Mouse (Mus musculus) forebrain, embryonic 12.5 days (tissue): ENCODE measurements around the gene Nxpe3. TPM values are rescaled to one million over a fixed set of nuclear protein-coding genes. Genes with fewer than 3 reads are reported as not detected.
A peak's percentile ranks its signal among the peaks of the same experiment; 100 is the strongest.
"Not testable (repeated sequence)": the region's sequence is repeated elsewhere in the genome, so short reads cannot be mapped to it uniquely, and the experiment has no call there.

Experiments
- ATAC-seq: fragments of 200-750 bp; cut with Nextera tagmentation; 2 replicates; pipeline ENCODE4 v1.8.0; 2017; ENCODE audit warnings: moderate TSS enrichment; ENCODE audit not compliant: low FRiP score
- H3K27ac ChIP-seq: fragments of 300-500 bp; sonication (generic); 2 replicates; pipeline ENCODE4 v1.5.1; 2016; ENCODE audit warnings: mild to moderate bottlenecking
- H3K27me3 ChIP-seq: fragments of 300-500 bp; sonication (generic); 2 replicates; pipeline ENCODE4 v1.6.1; 2016; ENCODE audit warnings: mild to moderate bottlenecking
- H3K36me3 ChIP-seq: fragments of 300-500 bp; sonication (generic); replicated peaks from 2 replicates; pipeline ENCODE4 v1.6.1; 2016; ENCODE audit warnings: mild to moderate bottlenecking
- H3K4me1 ChIP-seq: fragments of 300-500 bp; sonication (generic); 2 replicates; pipeline ENCODE4 v1.6.1; 2016
- H3K4me2 ChIP-seq: fragments of 300-500 bp; sonication (generic); 2 replicates; pipeline ENCODE4 v1.6.1; 2016; ENCODE audit warnings: mild to moderate bottlenecking, moderate library complexity
- H3K4me3 ChIP-seq: fragments of 300-500 bp; sonication (generic); replicated peaks from 2 replicates; pipeline ENCODE4 v1.5.1; 2016; ENCODE audit warnings: mild to moderate bottlenecking
- H3K9ac ChIP-seq: fragments of 300-500 bp; sonication (generic); 2 replicates; pipeline ENCODE4 v1.6.1; 2016; ENCODE audit warnings: mild to moderate bottlenecking
- H3K9me3 ChIP-seq: fragments of 300-500 bp; sonication (generic); 2 replicates; pipeline ENCODE4 v1.6.1; 2016
- WGBS: fragments of 180-500 bp; shearing (Covaris S2); methylation state at CpG from one replicate; pipeline ENCODE4 v1.1.7; 2016; 5-methylcytosine and 5-hydroxymethylcytosine counted together
- polyA plus RNA-seq: library from polyadenylated mRNA; unstranded; fragments of >200 nt; fragmentation: Nextera tagmentation; extraction: Ambion mirVana; gene quantifications from 2 replicates; pipeline ENCODE4 v1.2.1, GENCODE M21; 2016

The Nxpe3 gene
- polyA plus RNA-seq, 1 experiment from 2014 or later, result 0.93 TPM

DNA sequence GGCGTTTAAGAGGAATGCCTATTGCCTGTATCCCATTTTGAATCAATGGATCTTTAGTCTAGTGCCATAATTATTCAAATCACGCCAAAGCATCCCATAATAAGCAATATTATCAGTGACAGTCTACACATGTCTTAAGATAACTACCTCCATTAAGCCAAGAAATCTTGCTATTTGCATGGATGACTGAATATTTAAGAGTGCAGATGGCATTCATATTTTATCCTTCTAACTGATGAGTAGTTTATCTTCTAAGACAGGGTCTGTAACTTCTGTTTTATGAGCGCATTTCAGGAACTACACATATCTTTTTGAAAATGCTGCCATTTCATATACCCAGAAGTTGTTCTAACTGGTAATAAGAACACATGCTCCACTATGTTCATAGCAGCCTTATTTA is 50.2 kb downstream of the Nxpe3 start:
- Histone ChIP-seq H3K9me3 (no peaks in the 10 kb centered on the region), H3K36me3 (peaks cover 12% of the 10 kb centered on the region), H3K4me1 (no peaks in the 10 kb centered on the region), H3K27me3 (no peaks in the 10 kb centered on the region), H3K9ac (no peak overlapping the region), H3K4me3 (no peak overlapping the region), H3K27ac (no peak overlapping the region), H3K4me2 (no peak overlapping the region)
- WGBS, result 92% methylated on average over 3 of the region's 3 CpGs
- ATAC-seq, result no peak

- Histone ChIP-seq H3K27ac (no peak overlapping the region), H3K9ac (no peak overlapping the region), H3K4me1 (peaks cover 4% of the 10 kb centered on the region; the same call in 1 of the 2 replicates), H3K4me2 (no peak overlapping the region), H3K9me3 (no peaks in the 10 kb centered on the region), H3K27me3 (no peaks in the 10 kb centered on the region), H3K4me3 (no peak overlapping the region), H3K36me3 (peaks cover 12% of the 10 kb centered on the region)
- WGBS, result 97% methylated on average over 12 of the region's 12 CpGs
- no peak for ATAC-seq
Measured at GRCm38 (mm10) chr16:55843919-55844318, 51.2 kb downstream of the Nxpe3 start.

DNA sequence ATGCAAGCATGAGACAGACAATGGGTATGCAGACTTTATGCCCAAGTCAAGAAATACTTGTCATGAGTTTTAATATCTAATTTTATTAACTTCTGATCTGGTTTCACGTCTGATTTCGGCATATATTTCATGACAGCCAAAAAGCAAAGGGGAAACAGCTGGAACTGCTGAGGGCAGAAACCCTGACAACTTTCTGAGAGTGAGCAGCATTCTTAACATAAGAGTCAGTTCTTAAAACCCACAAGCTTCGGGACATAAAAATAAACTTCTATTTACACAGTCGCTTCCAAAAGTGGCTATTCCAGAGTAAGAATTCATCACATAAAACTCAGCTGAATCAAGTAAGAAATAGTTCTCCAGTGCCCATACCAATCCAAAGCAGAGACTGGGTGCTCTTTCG is 52.0 kb downstream of the Nxpe3 start:
- Histone ChIP-seq H3K4me2 (no peak overlapping the region), H3K27me3 (no peaks in the 10 kb centered on the region), H3K27ac (no peak overlapping the region), H3K9ac (no peak overlapping the region), H3K9me3 (no peaks in the 10 kb centered on the region), H3K4me3 (no peak overlapping the region), H3K4me1 (peaks cover 5% of the 10 kb centered on the region; the same call in 1 of the 2 replicates), H3K36me3 (peaks cover 12% of the 10 kb centered on the region)
- 93% methylated on average over 5 of the region's 5 CpGs for WGBS
- ATAC-seq, result no peak

DNA sequence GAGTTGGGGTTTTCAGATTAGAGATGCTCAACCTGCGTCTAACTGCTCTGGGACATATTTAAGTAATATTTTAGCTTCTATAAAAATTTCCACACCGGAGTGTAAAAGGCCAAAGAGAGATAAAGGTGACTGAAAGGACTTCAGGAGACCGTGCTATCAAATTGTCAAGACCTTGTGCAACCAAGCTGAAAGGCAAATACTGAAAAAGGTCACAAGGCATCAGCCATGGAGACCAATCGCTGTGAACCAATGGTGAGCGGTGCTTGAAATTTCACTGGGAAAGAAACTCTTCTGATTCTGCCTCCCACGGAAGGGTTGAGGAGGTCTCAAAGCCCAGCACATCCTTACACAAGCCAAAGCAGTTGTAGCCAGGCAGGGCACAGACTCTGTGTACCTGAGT is 53.6 kb downstream of the Nxpe3 start:
- WGBS, result 89% methylated on average over 6 of the region's 6 CpGs
- H3K27me3 ChIP-seq, result no peaks in the 10 kb centered on the region
- H3K4me2 ChIP-seq, result no peak overlapping the region
- no peak overlapping the region for H3K9ac ChIP-seq
- no peaks in the 10 kb centered on the region for H3K9me3 ChIP-seq
- peaks cover 10% of the 10 kb centered on the region; the same call in 1 of the 2 replicates for H3K4me1 ChIP-seq
- H3K4me3 ChIP-seq, result no peak overlapping the region
- peaks cover 12% of the 10 kb centered on the region for H3K36me3 ChIP-seq
- ATAC-seq, result no peak
- no peak overlapping the region for H3K27ac ChIP-seq

- peak within 1 kb of the TSS; percentile 65 for H3K27ac ChIP-seq
- WGBS, result under 1% methylated on average over 40 of the region's 40 CpGs
- H3K4me3 ChIP-seq, result peak within 1 kb of the TSS; percentile 57
- H3K27me3 ChIP-seq, result no peaks in the 10 kb centered on the region
- peaks cover 10% of the 10 kb centered on the region; the same call in 1 of the 2 replicates for H3K4me1 ChIP-seq
- H3K4me2 ChIP-seq, result peak within 1 kb of the TSS; percentile 70
- peak; percentile 93 for ATAC-seq
- H3K9ac ChIP-seq, result peak within 1 kb of the TSS; percentile 71
- no peaks in the 10 kb centered on the region for H3K9me3 ChIP-seq
- peaks cover 2% of the 10 kb centered on the region for H3K36me3 ChIP-seq
Measured at GRCm38 (mm10) chr16:55838510-55839474, 56.3 kb downstream of the Nxpe3 start, which contains the start of gene Nfkbiz. Gene Nfkbiz, minus strand, starts transcription at chr16:55838899.

- Histone ChIP-seq H3K27me3 (no peaks in the 10 kb centered on the region), H3K36me3 (no peaks in the 10 kb centered on the region), H3K9me3 (no peaks in the 10 kb centered on the region), H3K9ac (peak overlapping the region; percentile 71; the same call in 1 of the 2 replicates), H3K4me2 (peak overlapping the region; percentile 70), H3K4me3 (peak overlapping the region; percentile 57), H3K27ac (0 out of 2 replicates have a peak overlapping the region, but pooled peaks have one; percentile 65), H3K4me1 (peaks cover 10% of the 10 kb centered on the region; the same call in 1 of the 2 replicates)
- ATAC-seq, result no peak
- WGBS, result 3% methylated on average over 3 of the region's 3 CpGs
Measured at GRCm38 (mm10) chr16:55838129-55838509, 57.0 kb downstream of the Nxpe3 start.

DNA sequence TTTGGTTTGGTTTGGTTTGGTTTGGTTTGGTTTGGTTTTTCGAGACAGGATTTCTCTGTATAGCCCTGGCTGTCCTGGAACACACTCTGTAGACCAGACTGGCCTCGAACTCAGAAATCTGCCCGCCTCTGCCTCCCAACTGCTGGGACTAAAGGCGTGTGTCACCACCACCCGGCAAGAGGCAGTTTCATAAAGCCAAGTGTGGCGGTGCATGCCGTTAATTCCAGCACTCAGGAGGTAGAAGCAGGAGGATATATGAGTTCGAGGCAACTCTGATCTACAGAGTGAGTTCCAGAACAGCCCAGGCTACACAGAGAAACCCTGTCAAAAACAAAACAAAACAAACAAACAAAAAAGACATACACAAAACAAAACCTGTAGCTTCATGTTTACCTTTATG is 57.4 kb downstream of the Nxpe3 start:
- ATAC-seq, H3K27ac ChIP-seq, H3K9me3 ChIP-seq, H3K36me3 ChIP-seq, H3K27me3 ChIP-seq, H3K4me3 ChIP-seq, H3K9ac ChIP-seq: not testable (repeated sequence)
- H3K4me2 ChIP-seq, result peak overlapping the region; percentile 70; the same call in 1 of the 2 replicates
- WGBS, result 93% methylated on average over 8 of the region's 8 CpGs
- H3K4me1 ChIP-seq, result peaks cover 10% of the 10 kb centered on the region; the same call in 1 of the 2 replicates

- Histone ChIP-seq H3K9me3 (no peaks in the 10 kb centered on the region), H3K4me3 (no peak overlapping the region), H3K27ac (no peak overlapping the region), H3K36me3 (no peaks in the 10 kb centered on the region), H3K27me3 (no peaks in the 10 kb centered on the region), H3K4me1 (peaks cover 10% of the 10 kb centered on the region; the same call in 1 of the 2 replicates), H3K9ac (no peak overlapping the region), H3K4me2 (no peak overlapping the region)
- no peak for ATAC-seq
- 75% methylated on average over 2 of the region's 2 CpGs for WGBS
Measured at GRCm38 (mm10) chr16:55837168-55837567, 57.9 kb downstream of the Nxpe3 start.

- no peaks in the 10 kb centered on the region for H3K27me3 ChIP-seq
- no peak overlapping the region for H3K4me2 ChIP-seq
- peaks cover 10% of the 10 kb centered on the region; the same call in 1 of the 2 replicates for H3K4me1 ChIP-seq
- H3K9me3 ChIP-seq, result no peaks in the 10 kb centered on the region
- no peaks in the 10 kb centered on the region for H3K36me3 ChIP-seq
- H3K4me3 ChIP-seq, result no peak overlapping the region
- ATAC-seq, result no peak
- H3K9ac ChIP-seq, result no peak overlapping the region
- H3K27ac ChIP-seq, result no peak overlapping the region
Measured at GRCm38 (mm10) chr16:55835798-55836197, 59.3 kb downstream of the Nxpe3 start.

DNA sequence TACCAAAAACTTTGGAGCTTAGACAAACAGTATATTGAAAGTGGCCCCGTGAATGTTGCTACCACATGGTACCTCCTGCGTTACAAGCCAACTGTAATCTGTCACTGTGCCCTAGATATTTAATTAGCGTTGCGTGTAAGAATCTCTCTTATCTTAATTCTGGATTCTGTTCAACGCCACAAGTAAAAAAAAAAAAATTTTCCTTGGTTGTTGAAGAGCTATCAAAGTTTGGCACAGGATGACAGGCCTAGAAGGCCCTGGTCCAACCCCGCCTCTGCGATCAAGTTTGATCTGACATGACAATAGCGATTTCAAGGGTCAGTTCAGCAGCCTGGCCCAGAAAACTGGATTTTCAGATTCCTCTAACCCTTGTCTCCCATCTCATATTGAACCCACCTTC is 62.5 kb downstream of the Nxpe3 start:
- H3K4me3 ChIP-seq, result no peak overlapping the region

DNA sequence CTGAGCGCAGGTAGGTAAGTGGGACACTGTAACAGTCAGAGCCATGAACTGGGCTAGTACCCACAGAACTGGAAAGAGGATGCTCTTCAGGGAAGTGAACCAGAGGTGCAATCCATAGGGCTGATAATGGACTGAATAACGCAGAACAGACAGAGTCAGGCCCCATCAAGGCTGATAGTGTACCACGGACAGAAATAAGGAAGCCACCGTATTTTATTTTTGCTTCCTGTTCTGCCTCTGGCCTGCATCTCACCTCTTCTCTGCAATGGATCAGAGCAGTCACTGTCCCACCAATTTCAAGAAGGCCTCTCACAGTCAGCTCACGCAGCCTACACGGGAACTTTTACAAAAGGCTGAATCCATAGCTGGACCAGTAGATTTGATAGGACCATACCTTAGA is 63.0 kb downstream of the Nxpe3 start:
- H3K27me3 ChIP-seq, result no peaks in the 10 kb centered on the region
- WGBS, result 96% methylated on average over 6 of the region's 6 CpGs
- H3K9me3 ChIP-seq, result no peaks in the 10 kb centered on the region
- no peaks in the 10 kb centered on the region for H3K36me3 ChIP-seq
- H3K4me3 ChIP-seq, result no peak overlapping the region
- no peak overlapping the region for H3K27ac ChIP-seq
- H3K4me1 ChIP-seq, result no peaks in the 10 kb centered on the region
- H3K9ac ChIP-seq, result no peak overlapping the region
- ATAC-seq, result no peak
- no peak overlapping the region for H3K4me2 ChIP-seq

More for the DNA sequence above, 62.5 kb downstream of the Nxpe3 start:
- Histone ChIP-seq H3K27me3 (no peaks in the 10 kb centered on the region), H3K36me3 (no peaks in the 10 kb centered on the region), H3K4me1 (0 out of 2 replicates have a peak, but pooled peaks cover under 1% of the 10 kb centered on the region), H3K4me2 (no peak overlapping the region), H3K9ac (no peak overlapping the region), H3K27ac (no peak overlapping the region), H3K9me3 (no peaks in the 10 kb centered on the region)
- ATAC-seq, result no peak
- 91% methylated on average over 8 of the region's 8 CpGs for WGBS

- H3K4me1 ChIP-seq, result no peaks in the 10 kb centered on the region
- WGBS, result 96% methylated on average over 1 of the region's 1 CpGs
- no peaks in the 10 kb centered on the region for H3K36me3 ChIP-seq
- no peak overlapping the region for H3K4me2 ChIP-seq
- no peak overlapping the region for H3K27ac ChIP-seq
- H3K9ac ChIP-seq, result no peak overlapping the region
- no peaks in the 10 kb centered on the region for H3K27me3 ChIP-seq
- no peak for ATAC-seq
- no peaks in the 10 kb centered on the region for H3K9me3 ChIP-seq
- no peak overlapping the region for H3K4me3 ChIP-seq
Measured at GRCm38 (mm10) chr16:55831451-55831850, 63.6 kb downstream of the Nxpe3 start.
